ENCODE assay signal across 10 mouse cellular contexts in genomic region chrX:161894442-161894841, GRCm38 (mm10).
"Had no signal": no experiment of that assay in that cellular context is flagged by ENCODE, and none has a peak within 500 bp of the region (broad histone marks: within the 10 kb centered on the region; RNA-seq: fewer than 3 reads in every experiment).

No protein-coding gene starts in this region.

- ATAC-seq: midbrain, embryonic 13.5 days; midbrain, embryonic 15.5 days had no signal

- DNase-seq: lung, adult 18-20 months; lung, embryonic 14.5 days; lung, postnatal 10 days; lung, postnatal 4 days; right cerebral cortex, postnatal 14 days; thymus, adult 18-20 months; thymus, postnatal 14 days; thymus, postnatal 36 days had no signal
